Mouse (Mus musculus) forebrain, embryonic 12.5 days (tissue): ENCODE data around the gene Gm21921. TPM values are rescaled to one million over a fixed set of nuclear protein-coding genes. Genes with fewer than 3 reads are reported as not detected.
"Not testable (repeated sequence)": the region's sequence is repeated elsewhere in the genome, so short reads cannot be mapped to it uniquely, and the experiment has no call there.

ENCODE experiments used
- ATAC-seq: fragments of 200-750 bp; cut with Nextera tagmentation; 2 replicates; pipeline ENCODE4 v1.8.0; 2017; ENCODE audit warnings: moderate TSS enrichment; ENCODE audit not compliant: low FRiP score
- H3K27ac ChIP-seq: fragments of 300-500 bp; sonication (generic); 2 replicates; pipeline ENCODE4 v1.5.1; 2016; ENCODE audit warnings: mild to moderate bottlenecking
- H3K27me3 ChIP-seq: fragments of 300-500 bp; sonication (generic); 2 replicates; pipeline ENCODE4 v1.6.1; 2016; ENCODE audit warnings: mild to moderate bottlenecking
- H3K36me3 ChIP-seq: fragments of 300-500 bp; sonication (generic); replicated peaks from 2 replicates; pipeline ENCODE4 v1.6.1; 2016; ENCODE audit warnings: mild to moderate bottlenecking
- H3K4me1 ChIP-seq: fragments of 300-500 bp; sonication (generic); 2 replicates; pipeline ENCODE4 v1.6.1; 2016
- H3K4me2 ChIP-seq: fragments of 300-500 bp; sonication (generic); 2 replicates; pipeline ENCODE4 v1.6.1; 2016; ENCODE audit warnings: mild to moderate bottlenecking, moderate library complexity
- H3K4me3 ChIP-seq: fragments of 300-500 bp; sonication (generic); replicated peaks from 2 replicates; pipeline ENCODE4 v1.5.1; 2016; ENCODE audit warnings: mild to moderate bottlenecking
- H3K9ac ChIP-seq: fragments of 300-500 bp; sonication (generic); 2 replicates; pipeline ENCODE4 v1.6.1; 2016; ENCODE audit warnings: mild to moderate bottlenecking
- H3K9me3 ChIP-seq: fragments of 300-500 bp; sonication (generic); 2 replicates; pipeline ENCODE4 v1.6.1; 2016
- WGBS: fragments of 180-500 bp; shearing (Covaris S2); methylation state at CpG from one replicate; pipeline ENCODE4 v1.1.7; 2016; 5-methylcytosine and 5-hydroxymethylcytosine counted together
- polyA plus RNA-seq: library from polyadenylated mRNA; unstranded; fragments of >200 nt; fragmentation: Nextera tagmentation; extraction: Ambion mirVana; gene quantifications from 2 replicates; pipeline ENCODE4 v1.2.1, GENCODE M21; 2016

Gene Gm21921
- not detected in 2 replicates for polyA plus RNA-seq

- not testable (repeated sequence) for H3K9ac ChIP-seq, H3K9me3 ChIP-seq, ATAC-seq, H3K27ac ChIP-seq, H3K27me3 ChIP-seq, H3K36me3 ChIP-seq, H3K4me3 ChIP-seq, H3K4me1 ChIP-seq, H3K4me2 ChIP-seq
- WGBS: no CpG with 5 or more reads among the region's 2 CpGs
These were observed at the start of gene Gm21921 for GRCm38 (mm10) chrY:24796143-24796542. Gene Gm21921 (minus strand): TSS chrY:24796243.
